In the genomic region with DNA sequence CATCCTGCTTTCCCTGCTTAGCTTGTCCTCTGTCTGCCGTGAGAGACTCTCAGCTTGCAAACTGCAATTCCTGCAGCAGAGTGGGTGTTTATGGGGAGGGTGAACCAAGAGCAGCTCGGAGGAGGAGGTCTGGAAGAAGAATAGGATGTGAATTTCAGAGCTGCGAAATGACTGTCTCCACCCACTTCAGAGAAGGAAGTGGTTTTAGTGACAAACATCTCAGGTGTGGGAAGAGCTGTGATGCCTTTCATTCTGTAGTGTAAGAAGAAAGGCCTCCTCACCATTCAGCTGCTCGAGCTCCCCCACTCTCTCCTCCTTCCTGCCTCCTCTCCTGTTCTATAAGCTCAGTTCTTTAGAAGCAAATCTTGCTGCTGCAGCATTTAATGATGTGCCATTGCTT, we compare ENCODE assay signal across 16 mouse cellular contexts.
DNase-seq lines count a peak whose midpoint lies in the region; ATAC-seq and TF ChIP-seq lines count a peak whose summit lies in the region.
"Had no signal": no experiment of that assay in that cellular context is flagged by ENCODE, and none has a peak within 500 bp of the region (broad histone marks: within the 10 kb centered on the region; RNA-seq: fewer than 3 reads in every experiment).

No protein-coding gene starts in this region.

- H3K4me2 ChIP-seq in forebrain, postnatal 0 days (ENCODE audit: low read depth): no peak overlapping the region
- H3K4me2 ChIP-seq in forebrain, embryonic 11.5 days (ENCODE audit: low read depth, low read length, severe bottlenecking): no peak overlapping the region
- H3K4me2 ChIP-seq: embryonic facial prominence, embryonic 12.5 days; hindbrain, embryonic 12.5 days; kidney, embryonic 15.5 days had no signal

- 56% methylated on average over 4 of the region's 4 CpGs for WGBS in forebrain, postnatal 0 days
- 71% methylated on average over 4 of the region's 4 CpGs for WGBS in forebrain, embryonic 11.5 days
- 57% methylated on average over 4 of the region's 4 CpGs for WGBS in hindbrain, embryonic 10.5 days

- H3K9me3 ChIP-seq in forebrain, postnatal 0 days (ENCODE audit: low read length): no peaks in the 10 kb centered on the region
- no peaks in the 10 kb centered on the region for H3K9me3 ChIP-seq in forebrain, embryonic 11.5 days (ENCODE audit: control insufficient read depth, low read length)
- H3K9me3 ChIP-seq in hindbrain, embryonic 10.5 days: no peaks in the 10 kb centered on the region
- H3K9me3 ChIP-seq: embryonic facial prominence, embryonic 12.5 days; hindbrain, embryonic 12.5 days; kidney, embryonic 15.5 days had no signal

- H3K36me3 ChIP-seq in forebrain, postnatal 0 days (ENCODE audit: insufficient read depth): no peaks in the 10 kb centered on the region
- H3K36me3 ChIP-seq in forebrain, embryonic 11.5 days (ENCODE audit: control insufficient read depth, insufficient read depth, low read length): no peaks in the 10 kb centered on the region
- no peaks in the 10 kb centered on the region for H3K36me3 ChIP-seq in hindbrain, embryonic 10.5 days
- H3K36me3 ChIP-seq: embryonic facial prominence, embryonic 12.5 days; hindbrain, embryonic 12.5 days; kidney, embryonic 15.5 days had no signal

- TF ChIP-seq CTCF in forebrain, postnatal 0 days (IDR thresholded peaks at IDR 0.05; ENCODE audit: low read depth): no peak

- H3K27ac ChIP-seq in forebrain, postnatal 0 days (ENCODE audit: low read depth, low read length): no peak overlapping the region
- no peak overlapping the region for H3K27ac ChIP-seq in forebrain, embryonic 11.5 days (ENCODE audit: low read depth, low read length)
- H3K27ac ChIP-seq in hindbrain, embryonic 10.5 days: no peak overlapping the region
- H3K27ac ChIP-seq: embryonic facial prominence, embryonic 12.5 days; hindbrain, embryonic 12.5 days; kidney, embryonic 15.5 days had no signal

- no peak overlapping the region for H3K9ac ChIP-seq in forebrain, postnatal 0 days
- no peak overlapping the region for H3K9ac ChIP-seq in forebrain, embryonic 11.5 days (ENCODE audit: low read length)
- H3K9ac ChIP-seq: embryonic facial prominence, embryonic 12.5 days; hindbrain, embryonic 12.5 days; kidney, embryonic 15.5 days had no signal

- H3K4me1 ChIP-seq in forebrain, postnatal 0 days (ENCODE audit: insufficient read depth): 0 out of 2 replicates have a peak, but pooled peaks cover 5% of the 10 kb centered on the region
- no peaks in the 10 kb centered on the region for H3K4me1 ChIP-seq in forebrain, embryonic 11.5 days (replicated peaks; ENCODE audit: control insufficient read depth, insufficient read depth, low read length)
- H3K4me1 ChIP-seq in hindbrain, embryonic 10.5 days (replicated peaks): no peaks in the 10 kb centered on the region
- H3K4me1 ChIP-seq: embryonic facial prominence, embryonic 12.5 days; hindbrain, embryonic 12.5 days; kidney, embryonic 15.5 days had no signal

- DNase-seq in forebrain, postnatal 0 days: peak; percentile 7
- DNase-seq in forebrain, embryonic 11.5 days (ENCODE audit: low spot score): no peak
- DNase-seq in CD4-positive, CD25-positive, alpha-beta regulatory T cell, adult 2 months (ENCODE audit: low read depth, low spot score): peak; percentile 71
- peak; percentile 16 for DNase-seq in right cerebral cortex, postnatal 14 days
- no peak for DNase-seq in cerebellum, postnatal 14 days
- no peak for DNase-seq in hindbrain, embryonic 10.5 days (ENCODE audit: low spot score)
- DNase-seq in heart, postnatal 25 days (ENCODE audit: low spot score): no peak
- DNase-seq: adrenal gland, adult 8-10 months; cerebellum, adult 11 months; liver; lung, postnatal 14 days had no signal

- peak; percentile 38; the same call in 1 of the 2 replicates for ATAC-seq in forebrain, postnatal 0 days
- no peak for ATAC-seq in forebrain, embryonic 11.5 days (replicated peaks; ENCODE audit: low FRiP score)
- peak; percentile 98 for ATAC-seq in inflammation-experienced regulatory T-cells, adult 6 months
- ATAC-seq: midbrain, embryonic 16.5 days had no signal

- intact Hi-C loops in heart, postnatal 25 days (cut with DNase I): no loop called here

- H3K27me3 ChIP-seq in forebrain, postnatal 0 days (ENCODE audit: insufficient read depth, low read length): no peaks in the 10 kb centered on the region
- no peaks in the 10 kb centered on the region for H3K27me3 ChIP-seq in forebrain, embryonic 11.5 days (ENCODE audit: control insufficient read depth, insufficient read depth, low read length)
- no peaks in the 10 kb centered on the region for H3K27me3 ChIP-seq in hindbrain, embryonic 10.5 days (ENCODE audit: insufficient read depth, poor library complexity, severe bottlenecking)
- H3K27me3 ChIP-seq: embryonic facial prominence, embryonic 12.5 days; hindbrain, embryonic 12.5 days; kidney, embryonic 15.5 days had no signal

- no peak overlapping the region for H3K4me3 ChIP-seq in forebrain, postnatal 0 days (ENCODE audit: low read depth, low read length)
- H3K4me3 ChIP-seq in forebrain, embryonic 11.5 days (ENCODE audit: low read depth, low read length): no peak overlapping the region
- H3K4me3 ChIP-seq in hindbrain, embryonic 10.5 days: no peak overlapping the region
- H3K4me3 ChIP-seq: embryonic facial prominence, embryonic 12.5 days; hindbrain, embryonic 12.5 days; kidney, embryonic 15.5 days had no signal

Comparison
In these comparisons a context has a peak if more than half of its experiments do, and no peak if none do; other contexts are left out.
1. DNase-seq: peak in forebrain, postnatal 0 days (single experiment), CD4-positive, CD25-positive, alpha-beta regulatory T cell, adult 2 months (single experiment) and right cerebral cortex, postnatal 14 days (single experiment); none in forebrain, embryonic 11.5 days (single experiment), cerebellum, postnatal 14 days (0 of 2), hindbrain, embryonic 10.5 days (single experiment) and heart, postnatal 25 days (single experiment).